Mouse (Mus musculus): ENCODE data around the gene Mpdu1. TPM values are rescaled to one million over a fixed set of nuclear protein-coding genes. Genes with fewer than 3 reads are reported as not detected.
A peak's percentile ranks its signal among the peaks of the same experiment; 100 is the strongest.
"Not testable (repeated sequence)": the region's sequence is repeated elsewhere in the genome, so short reads cannot be mapped to it uniquely, and the experiment has no call there.

Mpdu1 gene
- polyA plus RNA-seq, 1 experiment from 2014 or later: 90.4 TPM

GRCm38 (mm10) chr11:69633128-69633866, 29.1 kb downstream of the Mpdu1 start:
- Histone ChIP-seq H3K4me1 (replicated peaks; ENCODE audit: control insufficient read depth, insufficient read depth, low read length) (peaks cover 27% of the 10 kb centered on the region), H3K4me2 (ENCODE audit: low read length) (peak overlapping the region; percentile 65), H3K4me3 (replicated peaks; ENCODE audit: low read length) (peak overlapping the region; percentile 99), H3K36me3 (ENCODE audit: control insufficient read depth, insufficient read depth) (no peaks in the 10 kb centered on the region), H3K27ac (ENCODE audit: low read length) (peak overlapping the region; percentile 93), H3K9ac (replicated peaks; ENCODE audit: low read depth, low read length) (peak overlapping the region; percentile 98), H3K27me3 (replicated peaks; ENCODE audit: control insufficient read depth, insufficient read depth, low read length) (no peaks in the 10 kb centered on the region), H3K9me3 (ENCODE audit: control insufficient read depth, low read length) (no peaks in the 10 kb centered on the region)
- WGBS: under 1% methylated on average over 31 of the region's 50 CpGs
- ATAC-seq: peak; percentile 65

GRCm38 (mm10) chr11:69632284-69633089, 30.0 kb downstream of the Mpdu1 start, which contains the start of gene Fxr2:
Gene Fxr2 (plus strand): TSS chr11:69632990.
- no peaks in the 10 kb centered on the region for H3K9me3 ChIP-seq (ENCODE audit: control insufficient read depth, low read length)
- H3K27ac ChIP-seq (ENCODE audit: low read length): peak within 1 kb of the TSS; percentile 93
- ATAC-seq: peak; percentile 97
- peak within 1 kb of the TSS; percentile 99 for H3K4me3 ChIP-seq (replicated peaks; ENCODE audit: low read length)
- peak within 1 kb of the TSS; percentile 65 for H3K4me2 ChIP-seq (ENCODE audit: low read length)
- no peaks in the 10 kb centered on the region for H3K36me3 ChIP-seq (ENCODE audit: control insufficient read depth, insufficient read depth)
- H3K27me3 ChIP-seq (replicated peaks; ENCODE audit: control insufficient read depth, insufficient read depth, low read length): no peaks in the 10 kb centered on the region
- H3K9ac ChIP-seq (replicated peaks; ENCODE audit: low read depth, low read length): peak within 1 kb of the TSS; percentile 98
- H3K4me1 ChIP-seq (replicated peaks; ENCODE audit: control insufficient read depth, insufficient read depth, low read length): peaks cover 27% of the 10 kb centered on the region
- WGBS: under 1% methylated on average over 38 of the region's 56 CpGs

GRCm38 (mm10) chr11:69629802-69630201, 32.6 kb downstream of the Mpdu1 start:
- Histone ChIP-seq H3K4me1 (replicated peaks; ENCODE audit: control insufficient read depth, insufficient read depth, low read length) (peaks cover 13% of the 10 kb centered on the region), H3K36me3 (ENCODE audit: control insufficient read depth, insufficient read depth) (no peaks in the 10 kb centered on the region), H3K9me3 (ENCODE audit: control insufficient read depth, low read length) (no peaks in the 10 kb centered on the region), H3K9ac (replicated peaks; ENCODE audit: low read depth, low read length) (no peak overlapping the region), H3K27ac (ENCODE audit: low read length) (no peak overlapping the region), H3K4me2 (ENCODE audit: low read length) (no peak overlapping the region), H3K4me3 (replicated peaks; ENCODE audit: low read length) (no peak overlapping the region), H3K27me3 (replicated peaks; ENCODE audit: control insufficient read depth, insufficient read depth, low read length) (no peaks in the 10 kb centered on the region)
- ATAC-seq: no peak
- WGBS: 62% methylated on average over 1 of the region's 1 CpGs

GRCm38 (mm10) chr11:69628286-69628685, 34.2 kb downstream of the Mpdu1 start:
- Histone ChIP-seq H3K27ac (ENCODE audit: low read length) (no peak overlapping the region), H3K9ac (replicated peaks; ENCODE audit: low read depth, low read length) (no peak overlapping the region), H3K4me3 (replicated peaks; ENCODE audit: low read length) (no peak overlapping the region), H3K4me1 (replicated peaks; ENCODE audit: control insufficient read depth, insufficient read depth, low read length) (0 out of 2 replicates have a peak, but pooled peaks cover under 1% of the 10 kb centered on the region), H3K36me3 (ENCODE audit: control insufficient read depth, insufficient read depth) (no peaks in the 10 kb centered on the region), H3K9me3 (ENCODE audit: control insufficient read depth, low read length) (no peaks in the 10 kb centered on the region), H3K4me2 (ENCODE audit: low read length) (no peak overlapping the region), H3K27me3 (replicated peaks; ENCODE audit: control insufficient read depth, insufficient read depth, low read length) (no peaks in the 10 kb centered on the region)
- 38% methylated on average over 6 of the region's 6 CpGs for WGBS
- no peak for ATAC-seq

GRCm38 (mm10) chr11:69624339-69624738, 38.1 kb downstream of the Mpdu1 start:
- ATAC-seq; H3K4me2 ChIP-seq (ENCODE audit: low read length): not testable (repeated sequence)

GRCm38 (mm10) chr11:69623006-69623405, 39.4 kb downstream of the Mpdu1 start:
- Histone ChIP-seq H3K9ac (replicated peaks; ENCODE audit: low read depth, low read length) (peak overlapping the region; percentile 86; the same call in 1 of the 2 replicates), H3K27me3 (replicated peaks; ENCODE audit: control insufficient read depth, insufficient read depth, low read length) (no peaks in the 10 kb centered on the region), H3K4me2 (ENCODE audit: low read length) (peak overlapping the region; percentile 73), H3K9me3 (ENCODE audit: control insufficient read depth, low read length) (no peaks in the 10 kb centered on the region), H3K27ac (ENCODE audit: low read length) (no peak overlapping the region), H3K4me3 (replicated peaks; ENCODE audit: low read length) (no peak overlapping the region), H3K4me1 (replicated peaks; ENCODE audit: control insufficient read depth, insufficient read depth, low read length) (peaks cover 16% of the 10 kb centered on the region), H3K36me3 (ENCODE audit: control insufficient read depth, insufficient read depth) (no peaks in the 10 kb centered on the region)
- ATAC-seq: no peak
- WGBS: 63% methylated on average over 4 of the region's 4 CpGs

More at GRCm38 (mm10) chr11:69624339-69624738, 38.1 kb downstream of the Mpdu1 start:
- not testable (repeated sequence) for H3K9me3 ChIP-seq (ENCODE audit: control insufficient read depth, low read length); H3K27ac ChIP-seq (ENCODE audit: low read length); H3K27me3 ChIP-seq (replicated peaks; ENCODE audit: control insufficient read depth, insufficient read depth, low read length); H3K4me3 ChIP-seq (replicated peaks; ENCODE audit: low read length); H3K9ac ChIP-seq (replicated peaks; ENCODE audit: low read depth, low read length); H3K36me3 ChIP-seq (ENCODE audit: control insufficient read depth, insufficient read depth)
- WGBS: 90% methylated on average over 2 of the region's 2 CpGs
- H3K4me1 ChIP-seq (replicated peaks; ENCODE audit: control insufficient read depth, insufficient read depth, low read length): peaks cover 16% of the 10 kb centered on the region

GRCm38 (mm10) chr11:69622406-69622805, 40.0 kb downstream of the Mpdu1 start:
- Histone ChIP-seq H3K4me3 (replicated peaks; ENCODE audit: low read length) (peak overlapping the region; percentile 67), H3K36me3 (ENCODE audit: control insufficient read depth, insufficient read depth) (no peaks in the 10 kb centered on the region), H3K9ac (replicated peaks; ENCODE audit: low read depth, low read length) (peak overlapping the region; percentile 86), H3K27me3 (replicated peaks; ENCODE audit: control insufficient read depth, insufficient read depth, low read length) (no peaks in the 10 kb centered on the region), H3K4me1 (replicated peaks; ENCODE audit: control insufficient read depth, insufficient read depth, low read length) (peaks cover 16% of the 10 kb centered on the region), H3K27ac (ENCODE audit: low read length) (peak overlapping the region; percentile 78), H3K4me2 (ENCODE audit: low read length) (peak overlapping the region; percentile 73), H3K9me3 (ENCODE audit: control insufficient read depth, low read length) (no peaks in the 10 kb centered on the region)
- ATAC-seq: 0 out of 2 replicates have a peak, but pooled peaks have one; percentile 18
- 42% methylated on average over 6 of the region's 6 CpGs for WGBS

- peak; percentile 86 for ATAC-seq
- 1% methylated on average over 20 of the region's 20 CpGs for WGBS
Measured at GRCm38 (mm10) chr11:69621571-69622268, 40.7 kb downstream of the Mpdu1 start, which contains the start of gene Sat2. Gene Sat2 (plus strand): TSS chr11:69622024.

More at GRCm38 (mm10) chr11:69621571-69622268, 40.7 kb downstream of the Mpdu1 start, which contains the start of gene Sat2:
- Histone ChIP-seq H3K4me3 (replicated peaks; ENCODE audit: low read length) (peak within 1 kb of the TSS; percentile 67), H3K9me3 (ENCODE audit: control insufficient read depth, low read length) (no peaks in the 10 kb centered on the region), H3K9ac (replicated peaks; ENCODE audit: low read depth, low read length) (peak within 1 kb of the TSS; percentile 86), H3K27ac (ENCODE audit: low read length) (peak within 1 kb of the TSS; percentile 78), H3K27me3 (replicated peaks; ENCODE audit: control insufficient read depth, insufficient read depth, low read length) (no peaks in the 10 kb centered on the region), H3K4me2 (ENCODE audit: low read length) (peak within 1 kb of the TSS; percentile 73), H3K36me3 (ENCODE audit: control insufficient read depth, insufficient read depth) (no peaks in the 10 kb centered on the region), H3K4me1 (replicated peaks; ENCODE audit: control insufficient read depth, insufficient read depth, low read length) (peaks cover 16% of the 10 kb centered on the region)
